Mouse (Mus musculus): ENCODE data around the gene Fktn. TPM values are rescaled to one million over a fixed set of nuclear protein-coding genes. Genes with fewer than 3 reads are reported as not detected.
"Not testable (repeated sequence)": the region's sequence is repeated elsewhere in the genome, so short reads cannot be mapped to it uniquely, and the experiment has no call there.

The Fktn gene
- polyA plus RNA-seq (2012; rRNA removed) = 3.7 and 6.6 TPM in 2 replicates

GRCm38 (mm10) chr4:53713704-53714050 is at the start of gene Fktn:
Gene Fktn (plus strand): TSS chr4:53713998.
- Histone ChIP-seq H3K4me1 (ENCODE audit: control insufficient read depth, insufficient read depth, low read length) (no peaks in the 10 kb centered on the region; the same call in 1 of the 2 replicates), H3K4me3 (replicated peaks; ENCODE audit: extremely low read depth, low read depth, low read length) (peak within 1 kb of the TSS; percentile 89)
- 14% methylated on average over 7 of the region's 7 CpGs for WGBS
- no peak for DNase-seq
- no peak for TF ChIP-seq CTCF (IDR thresholded peaks at IDR 0.05; ENCODE audit: insufficient read depth, low read length)
- no peak for TF ChIP-seq POLR2A (IDR thresholded peaks at IDR 0.05; ENCODE audit: borderline replicate concordance, extremely low read depth, low read depth, low read length)

GRCm38 (mm10) chr4:53682092-53682491 is 31.7 kb upstream of the Fktn start:
- TF ChIP-seq CTCF (IDR thresholded peaks at IDR 0.05; ENCODE audit: insufficient read depth, low read length) (no peak), POLR2A (IDR thresholded peaks at IDR 0.05; ENCODE audit: borderline replicate concordance, extremely low read depth, low read depth, low read length) (no peak)
- no peaks in the 10 kb centered on the region for H3K4me1 ChIP-seq (ENCODE audit: control insufficient read depth, insufficient read depth, low read length)
- WGBS = 59% methylated on average over 8 of the region's 8 CpGs

GRCm38 (mm10) chr4:53688965-53689364 is 24.8 kb upstream of the Fktn start:
- Histone ChIP-seq H3K4me1 (ENCODE audit: control insufficient read depth, insufficient read depth, low read length) (no peaks in the 10 kb centered on the region), H3K4me3 (replicated peaks; ENCODE audit: extremely low read depth, low read depth, low read length) (no peak overlapping the region)
- no peak for DNase-seq
- TF ChIP-seq POLR2A (IDR thresholded peaks at IDR 0.05; ENCODE audit: borderline replicate concordance, extremely low read depth, low read depth, low read length) (no peak), CTCF (IDR thresholded peaks at IDR 0.05; ENCODE audit: insufficient read depth, low read length) (no peak)
- WGBS = 84% methylated on average over 4 of the region's 4 CpGs

More at GRCm38 (mm10) chr4:53682092-53682491, 31.7 kb upstream of the Fktn start:
- no peak for DNase-seq
- H3K4me3 ChIP-seq (replicated peaks; ENCODE audit: extremely low read depth, low read depth, low read length) = no peak overlapping the region

DNA sequence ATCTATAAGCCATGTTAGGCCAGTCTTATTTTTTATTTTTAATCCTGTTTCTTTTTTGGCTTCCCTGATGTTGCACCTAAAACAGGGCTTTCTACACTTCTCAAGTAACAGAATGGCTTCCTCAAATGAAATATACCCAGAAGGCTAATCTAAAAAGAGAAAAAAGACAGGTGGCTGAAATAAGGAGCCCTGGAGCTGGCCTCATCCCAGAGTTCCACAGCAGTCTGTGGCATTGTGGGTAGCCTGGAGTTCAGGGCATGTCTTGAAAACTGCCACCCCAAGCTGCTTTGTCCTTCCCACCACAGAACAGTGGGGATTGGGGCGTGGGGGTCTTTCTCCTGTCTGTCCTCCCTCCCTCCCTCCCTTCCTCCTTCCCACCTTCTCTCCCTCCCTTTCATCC is 22.4 kb upstream of the Fktn start:
- Histone ChIP-seq H3K4me1 (ENCODE audit: control insufficient read depth, insufficient read depth, low read length) (no peaks in the 10 kb centered on the region), H3K4me3 (replicated peaks; ENCODE audit: extremely low read depth, low read depth, low read length) (no peak overlapping the region)
- TF ChIP-seq POLR2A (IDR thresholded peaks at IDR 0.05; ENCODE audit: borderline replicate concordance, extremely low read depth, low read depth, low read length) (no peak), CTCF (IDR thresholded peaks at IDR 0.05; ENCODE audit: insufficient read depth, low read length) (no peak)
- WGBS = 81% methylated on average over 1 of the region's 1 CpGs
- DNase-seq = no peak

GRCm38 (mm10) chr4:53709166-53709565 is 4.6 kb upstream of the Fktn start:
- H3K4me3 ChIP-seq (replicated peaks; ENCODE audit: extremely low read depth, low read depth, low read length); DNase-seq; H3K4me1 ChIP-seq (ENCODE audit: control insufficient read depth, insufficient read depth, low read length): not testable (repeated sequence)

GRCm38 (mm10) chr4:53710021-53710420 is 3.8 kb upstream of the Fktn start:
- H3K4me3 ChIP-seq (replicated peaks; ENCODE audit: extremely low read depth, low read depth, low read length) = no peak overlapping the region
- DNase-seq = no peak
- TF ChIP-seq CTCF (IDR thresholded peaks at IDR 0.05; ENCODE audit: insufficient read depth, low read length) = no peak
- TF ChIP-seq POLR2A (IDR thresholded peaks at IDR 0.05; ENCODE audit: borderline replicate concordance, extremely low read depth, low read depth, low read length) = no peak
- WGBS = 82% methylated on average over 2 of the region's 2 CpGs
- no peaks in the 10 kb centered on the region; the same call in 1 of the 2 replicates for H3K4me1 ChIP-seq (ENCODE audit: control insufficient read depth, insufficient read depth, low read length)

DNA sequence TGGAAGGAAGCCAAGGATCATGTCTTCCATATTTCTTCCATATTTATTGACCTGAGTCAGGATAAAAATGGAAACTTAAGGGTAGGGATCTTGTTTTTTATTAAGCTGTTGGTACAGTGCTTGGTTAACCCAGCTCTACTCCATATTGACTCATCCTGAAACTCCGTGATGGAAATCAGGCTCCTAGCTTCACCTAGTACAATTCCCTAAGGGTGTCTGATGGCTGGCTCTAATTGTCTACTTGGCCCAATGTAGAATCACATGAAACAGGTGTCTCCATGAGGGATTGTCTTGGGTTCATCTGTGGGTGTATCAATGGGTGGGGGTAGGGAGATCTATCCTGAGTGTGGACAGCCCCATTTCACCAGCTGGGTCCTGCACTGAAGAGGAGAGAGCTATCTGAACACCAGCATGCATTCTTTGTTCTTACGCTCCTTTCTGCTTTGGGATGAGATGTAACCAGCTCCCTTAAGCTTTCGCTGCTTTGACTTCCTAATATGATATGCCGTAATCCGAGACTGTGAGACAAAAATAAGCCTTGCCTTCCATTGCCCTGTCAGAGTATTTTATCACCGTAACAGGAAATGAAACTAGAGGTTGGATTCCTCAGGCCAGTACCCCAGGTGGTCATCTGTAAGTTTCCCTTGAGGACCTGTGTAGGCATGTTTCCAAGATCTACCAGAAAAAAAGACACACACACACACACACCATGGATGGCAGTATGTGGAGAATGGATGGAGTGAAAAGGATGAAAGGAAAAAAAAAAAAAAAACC is 3.1 kb upstream of the Fktn start:
- H3K4me1 ChIP-seq (ENCODE audit: control insufficient read depth, insufficient read depth, low read length) = no peaks in the 10 kb centered on the region; the same call in 1 of the 2 replicates
- TF ChIP-seq CTCF (IDR thresholded peaks at IDR 0.05; ENCODE audit: insufficient read depth, low read length) = no peak
- no peak for TF ChIP-seq POLR2A (IDR thresholded peaks at IDR 0.05; ENCODE audit: borderline replicate concordance, extremely low read depth, low read depth, low read length)
- 75% methylated on average over 6 of the region's 6 CpGs for WGBS
- no peak for DNase-seq
- H3K4me3 ChIP-seq (replicated peaks; ENCODE audit: extremely low read depth, low read depth, low read length) = no peak overlapping the region

GRCm38 (mm10) chr4:53714051-53714814 is 435 bp downstream of the Fktn start:
- H3K4me3 ChIP-seq (replicated peaks; ENCODE audit: extremely low read depth, low read depth, low read length) = peak overlapping the region; percentile 89
- TF ChIP-seq POLR2A (IDR thresholded peaks at IDR 0.05; ENCODE audit: borderline replicate concordance, extremely low read depth, low read depth, low read length) (peak; percentile 60; the same call in 1 of the 2 replicates), CTCF (IDR thresholded peaks at IDR 0.05; ENCODE audit: insufficient read depth, low read length) (no peak)
- DNase-seq = peak; percentile 85
- no peaks in the 10 kb centered on the region; the same call in 1 of the 2 replicates for H3K4me1 ChIP-seq (ENCODE audit: control insufficient read depth, insufficient read depth, low read length)
- WGBS = 20% methylated on average over 58 of the region's 58 CpGs

DNA sequence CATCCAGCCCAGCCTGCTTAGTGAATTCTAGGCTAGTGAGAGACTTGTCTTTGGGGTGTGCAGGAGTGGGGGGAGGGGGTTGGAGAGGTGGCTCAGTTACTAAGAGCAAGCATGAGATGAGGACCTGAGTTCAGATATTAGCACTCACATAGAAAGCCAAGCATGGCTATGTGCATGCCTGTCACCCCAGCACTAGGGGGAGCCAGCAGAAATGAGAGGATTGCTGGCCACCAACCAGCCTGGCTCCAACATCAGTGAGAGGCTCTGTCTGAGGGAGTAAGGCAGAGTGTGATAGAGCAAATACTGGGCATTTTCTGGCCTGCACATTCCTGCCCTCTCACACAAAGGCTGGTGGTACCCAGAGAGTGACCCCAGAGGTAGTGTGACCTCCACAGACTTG is 2.2 kb downstream of the Fktn start:
- Histone ChIP-seq H3K4me1 (ENCODE audit: control insufficient read depth, insufficient read depth, low read length) (no peaks in the 10 kb centered on the region; the same call in 1 of the 2 replicates), H3K4me3 (replicated peaks; ENCODE audit: extremely low read depth, low read depth, low read length) (no peak overlapping the region)
- TF ChIP-seq CTCF (IDR thresholded peaks at IDR 0.05; ENCODE audit: insufficient read depth, low read length) (peak; percentile 45; the same call in 1 of the 2 replicates), POLR2A (IDR thresholded peaks at IDR 0.05; ENCODE audit: borderline replicate concordance, extremely low read depth, low read depth, low read length) (no peak)
- no peak for DNase-seq

GRCm38 (mm10) chr4:53717546-53717945 is 3.7 kb downstream of the Fktn start:
- WGBS = 61% methylated on average over 4 of the region's 4 CpGs
- Histone ChIP-seq H3K4me3 (replicated peaks; ENCODE audit: extremely low read depth, low read depth, low read length) (no peak overlapping the region), H3K4me1 (ENCODE audit: control insufficient read depth, insufficient read depth, low read length) (no peaks in the 10 kb centered on the region; the same call in 1 of the 2 replicates)
- no peak for DNase-seq
- TF ChIP-seq POLR2A (IDR thresholded peaks at IDR 0.05; ENCODE audit: borderline replicate concordance, extremely low read depth, low read depth, low read length) = no peak
- TF ChIP-seq CTCF (IDR thresholded peaks at IDR 0.05; ENCODE audit: insufficient read depth, low read length) = no peak
